Mouse (Mus musculus): Measurements from ENCODE around the gene Adam33. TPM values are rescaled to one million over a fixed set of nuclear protein-coding genes. Genes with fewer than 3 reads are reported as not detected.

Adam33 gene
- polyA plus RNA-seq, 1 experiment from 2014 or later = 0.34 TPM

Small RNA genes within 50 kb of the gene (microRNA-seq; reads per million reads assigned to microRNA genes)
- not detected for gene Mir6973b

Other genes with a start within 250 kb of the Adam33 start
- 78.5 and 86.3 TPM in 2 replicates for gene 4930402H24Rik, start 157.4 kb downstream of the Adam33 start, polyA plus RNA-seq (2015; fragmentation: Nextera tagmentation; extraction: Ambion mirVana)
- 8.4 and 8.9 TPM in 2 replicates for gene Atrn, start 157.3 kb downstream of the Adam33 start, polyA plus RNA-seq (2015; fragmentation: Nextera tagmentation; extraction: Ambion mirVana)
- 10.8 and 14.9 TPM in 2 replicates for gene Gfra4, start 20.7 kb downstream of the Adam33 start, polyA plus RNA-seq (2015; fragmentation: Nextera tagmentation; extraction: Ambion mirVana)
- 0.08 TPM in 2 replicates for gene Siglec1, start 23.0 kb upstream of the Adam33 start, polyA plus RNA-seq (2015; fragmentation: Nextera tagmentation; extraction: Ambion mirVana)
- gene Hspa12b, start 63.5 kb upstream of the Adam33 start, polyA plus RNA-seq (2015; fragmentation: Nextera tagmentation; extraction: Ambion mirVana) = 2.4 and 3.3 TPM in 2 replicates
- gene Gm11037, start 69.7 kb upstream of the Adam33 start, polyA plus RNA-seq (2015; fragmentation: Nextera tagmentation; extraction: Ambion mirVana) = not detected in 2 replicates
- 97.1 and 99.3 TPM in 2 replicates for gene 1700037H04Rik, start 96.3 kb upstream of the Adam33 start, polyA plus RNA-seq (2015; fragmentation: Nextera tagmentation; extraction: Ambion mirVana)
- 14.8 and 15.3 TPM in 2 replicates for gene Cenpb, start 116.3 kb upstream of the Adam33 start, polyA plus RNA-seq (2015; fragmentation: Nextera tagmentation; extraction: Ambion mirVana)
- gene Cdc25b, start 123.1 kb upstream of the Adam33 start, polyA plus RNA-seq (2015; fragmentation: Nextera tagmentation; extraction: Ambion mirVana) = 52.0 and 59.7 TPM in 2 replicates
- 12.5 and 12.6 TPM in 2 replicates for gene Spef1, start 123.5 kb upstream of the Adam33 start, polyA plus RNA-seq (2015; fragmentation: Nextera tagmentation; extraction: Ambion mirVana)
- 31.3 and 32.4 TPM in 2 replicates for gene Ap5s1, start 143.3 kb upstream of the Adam33 start, polyA plus RNA-seq (2015; fragmentation: Nextera tagmentation; extraction: Ambion mirVana)
- gene Mavs, start 170.2 kb upstream of the Adam33 start, polyA plus RNA-seq (2015; fragmentation: Nextera tagmentation; extraction: Ambion mirVana) = 8.1 and 9.6 TPM in 2 replicates
- 34.3 and 42.6 TPM in 2 replicates for gene Pank2, start 198.7 kb upstream of the Adam33 start, polyA plus RNA-seq (2015; fragmentation: Nextera tagmentation; extraction: Ambion mirVana)